Mouse (Mus musculus): ENCODE data around the gene Col2a1.

GRCm38 (mm10) chr15:98051685-98052084 lies 47.2 kb upstream of the Col2a1 start:
- TF ChIP-seq CTCF (IDR thresholded peaks at IDR 0.05; ENCODE audit: borderline replicate concordance, extremely low read depth, insufficient read depth, insufficient read length) (no peak), POLR2A (IDR thresholded peaks at IDR 0.05; ENCODE audit: borderline replicate concordance, extremely low read depth, insufficient read depth, insufficient read length, poor library complexity, severe bottlenecking) (no peak)
